Mouse (Mus musculus) stomach, postnatal 0 days (tissue): ENCODE data around the gene Abcc2. TPM values are rescaled to one million over a fixed set of nuclear protein-coding genes. Genes with fewer than 3 reads are reported as not detected.

Experiments
- ATAC-seq: fragments of 200-750 bp; cut with Nextera tagmentation; 2 replicates; pipeline ENCODE4 v1.8.0; 2017; ENCODE audit not compliant: low FRiP score, low TSS enrichment
- DNase-seq: peaks from one replicate; pipeline ENCODE4 v3.0.0-alpha.2; 2016; ENCODE audit warnings: low spot score
- H3K27ac ChIP-seq: fragments of 300-500 bp; sonication (generic); replicated peaks from 2 replicates; pipeline ENCODE4 v1.5.1; 2014; ENCODE audit warnings: mild to moderate bottlenecking, control low read depth
- H3K27me3 ChIP-seq: fragments of 300-500 bp; sonication (generic); 2 replicates; pipeline ENCODE4 v1.6.1; 2014; ENCODE audit warnings: low read length; ENCODE audit not compliant: control insufficient read depth, insufficient read depth
- H3K36me3 ChIP-seq: fragments of 300-500 bp; sonication (generic); 2 replicates; pipeline ENCODE4 v1.6.1; 2014; ENCODE audit warnings: low read length, mixed read lengths; ENCODE audit not compliant: control insufficient read depth, insufficient read depth
- H3K4me1 ChIP-seq: fragments of 300-500 bp; sonication (generic); replicated peaks from 2 replicates; pipeline ENCODE4 v1.6.1; 2014; ENCODE audit warnings: antibody characterized with exemption; ENCODE audit not compliant: control insufficient read depth, insufficient read depth
- H3K4me2 ChIP-seq: fragments of 300-500 bp; sonication (generic); replicated peaks from 2 replicates; pipeline ENCODE4 v1.6.1; 2014; ENCODE audit warnings: low read depth, mild to moderate bottlenecking, control low read depth, moderate library complexity
- H3K4me3 ChIP-seq: fragments of 300-500 bp; sonication (generic); 2 replicates; pipeline ENCODE4 v1.5.1; 2014; ENCODE audit warnings: low read depth, low read length, control low read depth
- H3K9ac ChIP-seq: fragments of 300-500 bp; sonication (generic); 2 replicates; pipeline ENCODE4 v1.6.1; 2014; ENCODE audit warnings: mild to moderate bottlenecking, low read length, control low read depth, mixed read lengths
- H3K9me3 ChIP-seq: fragments of 300-500 bp; sonication (generic); 2 replicates; pipeline ENCODE4 v1.6.1; 2016; ENCODE audit warnings: low read length; ENCODE audit not compliant: control insufficient read depth
- CTCF ChIP-seq: IDR thresholded peaks from 2 replicates; pipeline ENCODE4 v1.5.1; 2016; ENCODE audit warnings: antibody characterized with exemption, low read depth, mild to moderate bottlenecking, moderate library complexity
- EP300 ChIP-seq: optimal IDR thresholded peaks from 2 replicates; pipeline ENCODE3; 2016; ENCODE audit warnings: antibody characterized with exemption
- WGBS: fragments of 180-500 bp; shearing (Covaris S2); extraction: QIAGEN DNeasy Blood & Tissue Kit; methylation state at CpG from one replicate; pipeline ENCODE4 v1.1.7; 2014; 5-methylcytosine and 5-hydroxymethylcytosine counted together
- polyA plus RNA-seq: library from polyadenylated mRNA; unstranded; fragments of >200 nt; fragmentation: Nextera tagmentation; extraction: Ambion mirVana; gene quantifications from 2 replicates; pipeline ENCODE4 v1.2.1, GENCODE M21; 2015

Gene Abcc2
- polyA plus RNA-seq, 1 experiment from 2014 or later: 0.15 TPM

DNA sequence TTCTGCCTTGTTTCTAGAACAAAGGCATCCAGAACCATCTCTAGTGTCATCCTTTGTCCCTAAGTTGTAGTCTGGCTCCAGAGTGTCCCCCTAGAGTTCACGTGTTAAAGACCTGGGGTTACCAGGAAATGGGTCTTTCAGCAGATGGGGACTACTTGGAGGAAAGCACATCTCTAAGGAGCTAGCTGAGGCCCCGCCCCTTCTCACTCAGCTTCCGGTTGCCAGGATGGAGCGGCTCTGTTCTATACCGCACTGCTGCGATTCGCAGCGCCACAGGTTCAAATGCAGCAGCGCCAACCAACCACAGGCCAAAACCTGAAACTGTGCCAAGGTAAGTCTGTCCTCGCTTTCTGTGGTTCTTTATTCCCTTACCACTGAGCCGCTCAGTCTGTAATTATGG lies 92.4 kb downstream of the Abcc2 start:
- Histone ChIP-seq H3K4me1 (no peaks in the 10 kb centered on the region), H3K36me3 (peaks cover 22% of the 10 kb centered on the region), H3K9ac (no peak overlapping the region), H3K27ac (no peak overlapping the region), H3K9me3 (no peaks in the 10 kb centered on the region), H3K4me2 (no peak overlapping the region), H3K4me3 (no peak overlapping the region), H3K27me3 (no peaks in the 10 kb centered on the region)
- 92% methylated on average over 11 of the region's 11 CpGs for WGBS
- DNase-seq: no peak
- ATAC-seq: no peak
- TF ChIP-seq EP300 (no peak), CTCF (no peak)

DNA sequence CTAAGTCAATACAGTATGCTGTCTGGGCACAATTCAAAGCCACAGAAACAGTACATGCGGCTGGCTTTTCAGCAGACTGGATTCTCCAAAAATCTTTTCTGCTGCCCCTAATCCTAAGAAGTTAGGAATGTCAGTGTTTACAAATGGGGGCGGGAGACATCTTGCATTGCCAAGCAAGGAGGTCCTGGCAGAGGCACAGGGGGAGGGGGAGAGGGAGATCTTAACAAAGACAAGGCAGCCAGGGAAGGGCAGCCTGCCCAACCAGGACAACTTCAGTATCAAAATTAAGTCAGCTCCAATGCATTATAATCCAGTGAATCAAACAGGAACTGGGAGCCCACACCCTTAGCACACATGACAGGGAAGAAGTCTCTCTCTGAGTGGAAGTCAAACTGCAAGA lies 94.0 kb downstream of the Abcc2 start:
- peak; percentile 27; the same call in 1 of the 2 replicates for ATAC-seq
- H3K4me2 ChIP-seq: 0 out of 2 replicates have a peak overlapping the region, but pooled peaks have one; percentile 23

DNA sequence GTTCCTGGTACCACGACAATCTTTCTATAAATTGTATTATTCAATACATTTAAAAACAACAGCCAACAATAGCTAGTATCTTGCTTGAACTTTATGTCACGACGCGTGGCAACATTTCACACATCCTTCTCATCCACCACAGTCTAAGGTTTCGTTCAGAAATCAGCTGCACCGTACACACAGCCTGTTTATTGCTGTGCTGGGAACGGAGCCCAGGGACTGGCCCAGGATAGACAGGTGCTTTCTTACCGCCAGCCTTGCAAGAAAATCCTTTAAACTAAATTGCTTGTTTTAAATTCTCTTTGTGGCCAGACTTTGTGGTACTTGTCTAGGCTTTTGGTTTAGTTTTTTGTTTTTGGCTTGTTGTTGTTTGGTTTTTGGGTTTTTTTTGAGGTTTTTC lies 95.4 kb downstream of the Abcc2 start:
- H3K27ac ChIP-seq: 0 out of 2 replicates have a peak overlapping the region, but pooled peaks have one; percentile 2
- 0 out of 2 replicates have a peak, but pooled peaks cover 4% of the 10 kb centered on the region for H3K4me1 ChIP-seq
- DNase-seq (no peak), ATAC-seq (no peak)
- no peak overlapping the region for H3K4me3 ChIP-seq
- no peak overlapping the region for H3K4me2 ChIP-seq
- no peaks in the 10 kb centered on the region for H3K9me3 ChIP-seq
- H3K27me3 ChIP-seq: no peaks in the 10 kb centered on the region
- H3K36me3 ChIP-seq: peaks cover 7% of the 10 kb centered on the region; the same call in 1 of the 2 replicates
- TF ChIP-seq CTCF: no peak
- no peak for TF ChIP-seq EP300
- H3K9ac ChIP-seq: no peak overlapping the region
- WGBS: 67% methylated on average over 8 of the region's 8 CpGs

More for the DNA sequence above, 94.0 kb downstream of the Abcc2 start:
- H3K27me3 ChIP-seq: no peaks in the 10 kb centered on the region
- no peak overlapping the region for H3K9ac ChIP-seq
- DNase-seq: no peak
- TF ChIP-seq CTCF: no peak
- no peak for TF ChIP-seq EP300
- H3K4me1 ChIP-seq: 0 out of 2 replicates have a peak, but pooled peaks cover 4% of the 10 kb centered on the region
- peak overlapping the region; percentile 30; the same call in 1 of the 2 replicates for H3K27ac ChIP-seq
- 13% methylated on average over 2 of the region's 2 CpGs for WGBS
- H3K4me3 ChIP-seq: no peak overlapping the region
- no peaks in the 10 kb centered on the region for H3K9me3 ChIP-seq
- peaks cover 12% of the 10 kb centered on the region for H3K36me3 ChIP-seq

DNA sequence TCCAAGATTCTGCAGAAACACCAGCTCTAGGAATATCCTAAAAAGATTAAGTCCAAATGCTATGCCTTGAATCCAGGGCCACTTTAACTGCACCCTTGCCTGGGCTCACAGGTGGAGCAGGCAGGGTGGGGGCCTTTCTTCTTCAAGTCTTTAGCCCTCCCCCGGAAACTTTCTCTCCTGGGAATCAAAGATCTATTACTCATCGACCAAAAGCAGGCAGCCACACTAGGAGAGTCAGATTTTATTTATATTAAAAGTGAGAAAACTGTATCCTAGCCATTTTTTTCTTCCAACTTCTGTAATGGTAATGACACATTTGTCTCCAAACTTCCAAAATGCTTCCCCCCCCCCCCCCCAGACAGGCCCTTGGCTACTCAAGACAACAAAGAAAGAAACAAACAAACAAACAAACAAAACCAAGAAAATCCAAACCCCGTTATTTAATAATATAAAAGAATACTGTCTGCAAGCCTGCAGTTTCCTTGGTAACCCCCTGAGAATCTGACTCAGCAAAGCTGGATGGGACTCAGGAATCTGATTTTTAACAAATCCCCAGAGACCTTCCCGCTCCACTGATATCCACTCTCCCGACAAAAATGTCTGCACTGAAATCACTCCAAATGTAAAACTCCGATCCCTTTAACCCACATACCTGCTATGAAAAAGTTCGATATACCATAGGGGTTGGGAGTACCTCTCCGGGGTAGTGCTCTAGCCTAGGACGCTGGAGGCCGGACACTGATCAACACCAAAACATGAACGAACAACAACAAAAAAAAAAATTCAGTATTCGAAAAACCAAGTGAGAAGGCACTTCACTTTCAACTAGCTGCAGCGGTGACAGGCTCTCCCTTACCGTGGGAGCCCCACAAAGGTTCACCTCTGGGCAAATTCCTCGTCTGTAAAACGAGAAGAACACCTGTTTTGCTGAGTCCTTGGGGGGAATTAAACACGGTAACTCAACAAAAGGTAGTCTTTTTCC lies 96.4 kb downstream of the Abcc2 start:
- Histone ChIP-seq H3K9ac (peak overlapping the region; percentile 78), H3K27me3 (no peaks in the 10 kb centered on the region), H3K27ac (peak overlapping the region; percentile 61), H3K36me3 (peaks cover 2% of the 10 kb centered on the region; the same call in 1 of the 2 replicates), H3K4me2 (peak overlapping the region; percentile 75), H3K9me3 (no peaks in the 10 kb centered on the region), H3K4me3 (peak overlapping the region; percentile 65), H3K4me1 (0 out of 2 replicates have a peak, but pooled peaks cover 4% of the 10 kb centered on the region)
- no peak for DNase-seq
- 13% methylated on average over 17 of the region's 17 CpGs for WGBS
- TF ChIP-seq EP300 (no peak), CTCF (no peak)
- no peak for ATAC-seq

DNA sequence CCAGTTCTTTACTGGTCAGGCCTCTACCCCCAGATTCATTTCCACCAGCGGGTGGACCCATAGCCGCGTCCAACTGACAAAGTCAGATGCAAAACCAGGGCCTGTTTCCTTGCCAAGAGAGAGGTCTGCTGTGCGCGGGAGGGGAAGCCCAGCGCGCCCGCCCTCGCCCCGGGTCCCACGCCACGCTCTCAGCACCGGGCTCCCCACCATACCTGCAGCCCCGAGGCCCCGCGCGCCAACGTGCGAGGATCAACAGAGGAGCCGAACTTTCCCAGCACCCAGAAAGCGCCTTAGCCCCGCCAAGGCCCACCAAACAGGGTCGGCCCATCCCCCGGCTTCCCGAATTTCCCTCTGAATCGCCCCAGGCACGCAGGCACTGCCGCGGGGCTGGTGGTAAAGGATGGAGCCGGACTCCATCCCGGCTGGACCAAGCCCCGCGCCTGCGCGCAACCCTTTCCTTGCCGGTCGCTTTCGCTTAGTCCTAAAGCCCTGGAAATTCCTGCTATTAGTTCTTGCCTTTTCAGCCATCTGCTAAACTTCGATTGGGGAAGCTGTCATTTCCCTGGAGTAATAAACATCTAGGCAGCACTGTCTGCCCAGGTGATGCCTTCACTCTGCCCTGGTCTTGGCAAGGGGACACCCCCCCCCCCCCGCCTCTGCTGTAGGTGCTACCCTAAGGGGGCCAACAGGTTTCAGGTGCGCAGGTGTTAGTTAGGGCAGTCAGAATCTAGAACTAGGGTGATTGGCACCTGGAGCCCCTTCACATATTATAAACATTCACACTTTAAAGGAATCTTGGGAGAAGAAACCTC lies 97.6 kb downstream of the Abcc2 start:
- Histone ChIP-seq H3K4me3 (peak overlapping the region; percentile 65), H3K27ac (peak overlapping the region; percentile 91), H3K4me1 (0 out of 2 replicates have a peak, but pooled peaks cover 4% of the 10 kb centered on the region), H3K9me3 (no peaks in the 10 kb centered on the region), H3K4me2 (peak overlapping the region; percentile 75), H3K36me3 (no peaks in the 10 kb centered on the region), H3K27me3 (no peaks in the 10 kb centered on the region), H3K9ac (peak overlapping the region; percentile 78)
- WGBS: 4% methylated on average over 39 of the region's 41 CpGs
- TF ChIP-seq CTCF: peak; percentile 55
- TF ChIP-seq EP300: no peak
- ATAC-seq (peak; percentile 85), DNase-seq (peak; percentile 84)
